Mouse (Mus musculus): ENCODE results near the gene Tagap1.
"Not testable (repeated sequence)": the region's sequence is repeated elsewhere in the genome, so short reads cannot be mapped to it uniquely, and the experiment has no call there.

The Tagap1 gene

GRCm38 (mm10) chr17:6961181-6962000 lies 435 bp upstream of the Tagap1 start:
- DNase-seq, result peak; percentile 12

- not testable (repeated sequence) for DNase-seq
Observed at GRCm38 (mm10) chr17:6960349-6960748, 607 bp downstream of the Tagap1 start.

DNA sequence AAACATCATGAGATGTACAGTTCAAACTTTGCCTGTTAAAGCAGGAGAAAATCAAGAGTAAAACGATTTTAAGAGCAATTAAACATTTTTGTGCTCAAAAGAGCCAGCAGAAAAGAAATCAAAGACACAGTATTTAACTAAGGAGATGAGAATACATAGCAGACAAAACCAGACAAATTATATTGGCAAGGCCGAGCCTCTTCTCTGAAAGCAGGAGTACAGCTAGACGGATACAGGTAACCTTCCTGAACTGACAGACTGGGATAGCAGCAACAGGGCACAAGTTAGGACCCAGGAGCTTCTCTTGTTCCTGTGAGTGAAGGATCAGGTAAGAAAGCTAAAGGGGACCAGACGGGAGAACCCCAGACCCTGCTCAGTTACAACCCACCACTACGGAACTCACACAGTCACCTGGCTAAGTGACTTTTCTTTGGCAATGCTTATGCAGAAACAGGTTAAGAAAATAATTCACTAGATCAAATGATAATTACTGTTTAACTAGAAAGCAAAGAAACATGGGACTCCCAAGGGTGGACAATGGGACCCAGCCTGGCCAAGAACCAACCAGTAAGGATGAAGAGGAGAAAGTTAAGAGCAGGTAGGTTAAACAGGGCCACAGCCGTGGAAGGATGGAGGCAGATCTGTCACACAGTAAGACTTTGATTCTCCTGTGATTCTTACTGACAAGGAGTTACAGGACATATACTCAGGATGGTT lies 1.3 kb downstream of the Tagap1 start:
- DNase-seq, result not testable (repeated sequence)

DNA sequence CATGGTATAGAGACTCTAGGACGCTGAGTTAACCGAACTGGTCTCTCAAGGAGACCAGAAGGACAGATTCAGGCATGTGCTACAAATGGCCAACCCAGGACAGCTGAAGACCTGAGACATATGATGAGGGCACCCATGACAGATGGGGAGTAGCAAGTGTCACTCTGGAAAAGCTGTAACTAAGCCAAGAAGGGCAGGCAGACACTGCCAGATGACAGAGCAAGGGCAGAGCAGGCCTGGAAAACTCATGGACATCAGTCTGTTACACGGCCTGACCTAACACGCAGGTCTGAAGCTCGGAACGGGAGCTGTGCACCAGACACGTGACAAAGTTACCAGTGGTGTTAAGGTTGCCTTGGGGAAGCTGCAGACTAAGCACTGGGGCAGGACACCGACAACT lies 2.1 kb downstream of the Tagap1 start:
- not testable (repeated sequence) for DNase-seq

- DNase-seq, result not testable (repeated sequence)
Observed at GRCm38 (mm10) chr17:6948769-6949228, 12.2 kb downstream of the Tagap1 start.

GRCm38 (mm10) chr17:6947984-6948768 lies 12.8 kb downstream of the Tagap1 start, which contains the start of gene Rsph3b:
Gene Rsph3b, minus strand, starts transcription at chr17:6948682.
- DNase-seq, result peak; percentile 86

DNA sequence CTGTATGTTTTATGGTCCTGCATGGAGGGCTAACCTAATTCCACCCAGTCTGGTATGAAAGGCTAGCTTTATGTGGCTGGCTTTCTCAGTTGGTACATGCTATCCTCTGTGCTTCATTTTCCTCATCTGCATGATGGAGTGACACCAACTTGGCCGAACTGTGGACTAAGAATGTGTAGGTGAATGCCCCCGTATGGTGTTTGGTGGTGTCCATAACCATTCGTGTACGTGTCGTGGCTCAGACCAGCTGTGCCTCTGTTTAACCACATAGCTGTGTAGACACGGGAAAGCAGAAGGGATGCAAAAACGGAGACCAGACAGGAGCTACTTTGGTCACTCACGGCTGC lies 13.3 kb downstream of the Tagap1 start:
- DNase-seq, result not testable (repeated sequence)

GRCm38 (mm10) chr17:6942560-6942959 lies 18.4 kb downstream of the Tagap1 start:
- not testable (repeated sequence) for DNase-seq

DNA sequence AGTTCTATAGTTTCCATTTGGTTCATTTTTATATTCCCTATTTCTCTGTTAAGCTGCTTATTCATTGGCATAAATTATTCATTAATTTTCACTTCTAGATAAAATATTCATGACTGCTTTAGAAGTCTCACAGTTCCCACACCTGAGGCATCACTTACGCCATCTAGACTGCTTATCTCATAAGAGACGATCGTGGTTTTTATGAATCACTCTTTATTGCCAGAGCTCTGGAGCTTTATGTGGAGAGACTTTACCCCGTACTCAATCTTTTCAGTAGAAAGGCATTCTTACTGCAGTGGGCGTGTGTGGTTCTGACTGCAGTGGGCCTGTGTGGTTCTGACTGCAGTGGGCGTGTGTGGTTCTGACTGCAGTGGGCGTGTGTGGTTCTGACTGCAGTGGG lies 29.3 kb downstream of the Tagap1 start:
- not testable (repeated sequence) for DNase-seq

DNA sequence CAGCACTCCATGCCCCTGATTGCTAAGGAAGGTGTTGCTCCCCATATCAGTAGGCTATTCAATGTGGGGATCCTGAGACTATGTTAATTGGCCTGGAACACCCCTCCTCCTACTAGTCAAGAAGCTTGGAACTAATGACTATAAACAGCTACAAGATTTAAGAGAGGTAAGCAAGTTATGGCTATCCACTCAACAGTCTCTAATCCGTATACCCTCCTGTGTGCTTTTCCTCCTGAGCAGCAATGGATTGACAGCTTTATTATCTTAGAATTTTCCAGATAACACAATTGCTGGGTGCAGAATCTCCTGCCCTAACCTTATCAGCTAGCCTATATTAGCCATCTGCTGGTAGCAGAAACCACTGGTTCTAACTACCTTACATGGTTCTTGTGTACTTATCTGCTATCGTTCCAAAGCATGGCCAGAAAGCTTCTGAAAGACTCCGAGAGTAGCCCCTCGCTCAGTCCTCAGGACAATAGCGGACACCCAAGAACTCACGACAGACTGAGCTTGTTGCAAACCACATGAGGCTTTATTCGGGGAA lies 40.5 kb downstream of the Tagap1 start:
- not testable (repeated sequence) for DNase-seq

DNA sequence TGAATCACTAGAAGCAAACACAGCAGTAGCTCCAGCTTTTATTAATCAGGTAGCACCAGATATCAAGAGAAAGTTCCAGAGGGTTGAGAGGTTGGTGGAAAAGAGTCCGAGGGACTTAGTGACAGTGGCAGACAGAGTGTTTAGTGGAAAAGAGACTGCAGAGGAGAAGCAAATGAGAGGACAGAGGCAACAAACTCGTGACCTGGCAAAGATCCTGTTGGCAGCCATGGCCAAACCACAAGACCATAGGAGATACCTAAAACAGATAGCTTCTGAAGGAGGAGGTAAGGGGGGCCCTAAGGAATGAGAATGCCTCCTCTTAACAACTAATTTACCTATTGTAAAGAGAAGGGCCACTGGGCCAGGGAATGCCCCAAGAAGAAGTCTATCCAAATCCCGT lies 41.6 kb downstream of the Tagap1 start:
- DNase-seq, result not testable (repeated sequence)

- DNase-seq, result not testable (repeated sequence)
Observed at GRCm38 (mm10) chr17:6915282-6915681, 45.7 kb downstream of the Tagap1 start.

DNA sequence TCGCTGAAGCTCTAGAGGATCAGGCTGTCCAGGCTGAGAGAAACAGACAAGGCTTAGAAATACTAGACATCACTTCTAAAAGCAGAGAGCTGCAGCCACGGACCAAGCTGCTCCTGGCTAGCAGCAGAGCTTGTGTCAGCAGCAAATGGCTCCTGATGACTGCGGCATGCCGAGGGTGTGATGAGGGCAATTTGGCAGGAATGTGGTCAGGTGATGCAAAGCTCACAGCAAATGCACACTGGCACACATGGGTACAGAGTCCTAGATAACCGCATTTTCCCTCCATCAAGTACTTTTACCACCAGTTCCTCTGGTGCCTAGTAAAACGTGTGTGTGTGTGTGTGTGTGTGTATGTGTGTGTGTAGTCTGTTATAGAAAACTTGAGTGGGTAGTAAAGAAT lies 46.9 kb downstream of the Tagap1 start:
- DNase-seq, result not testable (repeated sequence)

Measured in thymus, postnatal 14 days (tissue).